Mouse (Mus musculus) thymus, postnatal 10 days (tissue): Measurements from ENCODE around the gene Crkl.

Experiments used
- DNase-seq, 2 experiments: peaks; one replicate each; pipeline ENCODE4 v3.0.0; 2021; ENCODE audit warnings: low spot score in 2 of 2

Gene Crkl

DNA sequence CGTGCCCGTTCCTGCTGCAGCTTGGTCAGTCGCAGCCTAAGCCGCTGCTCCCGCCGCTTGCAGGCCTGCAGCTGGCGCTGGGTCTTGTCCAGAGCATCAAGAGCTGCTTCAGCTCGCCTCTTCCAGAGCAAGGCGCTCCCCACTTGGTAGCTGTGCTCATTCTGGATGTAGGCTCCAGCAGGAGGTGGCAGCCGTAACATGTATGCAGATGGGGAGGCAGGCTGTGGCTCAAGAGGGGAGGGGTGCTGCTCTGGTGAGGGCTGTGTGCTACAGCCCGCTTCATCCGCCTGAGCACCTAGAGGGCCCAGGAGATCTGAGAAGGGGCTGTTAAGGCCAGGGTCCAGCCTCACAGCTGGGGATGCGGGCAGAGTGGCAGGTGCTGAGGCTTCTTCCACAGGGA is 76.5 kb downstream of the Crkl start:
- DNase-seq, result no peak

DNA sequence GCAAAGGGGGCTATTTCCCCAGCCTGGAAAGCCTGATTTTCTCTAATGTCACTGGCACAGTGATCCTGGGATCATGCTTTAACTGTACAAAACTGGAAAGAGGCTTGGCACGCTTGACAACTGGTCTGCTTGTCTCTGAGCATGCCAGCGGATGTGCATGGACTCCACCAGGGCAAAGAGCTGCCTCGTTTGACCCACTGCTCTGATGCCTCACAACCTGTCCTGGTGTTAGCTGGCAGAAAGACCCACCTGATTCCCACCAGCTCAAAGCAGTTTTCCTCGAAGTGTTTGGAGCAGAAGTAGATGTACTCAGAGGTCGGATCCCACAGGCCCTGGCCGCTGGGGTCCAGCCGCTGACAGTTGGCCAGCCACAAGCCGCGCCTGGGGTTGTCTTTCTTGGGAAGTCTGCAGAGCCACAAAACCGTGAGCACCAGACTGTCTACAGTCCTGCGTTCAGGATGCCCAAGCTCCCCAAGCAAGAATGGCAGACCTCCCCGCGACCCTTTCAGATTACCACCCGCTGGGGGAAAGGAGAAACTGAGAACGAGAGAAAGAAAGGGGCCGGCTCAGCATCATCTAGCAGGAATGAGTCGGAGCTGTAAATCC is 78.3 kb downstream of the Crkl start:
- DNase-seq, result no peak

DNA sequence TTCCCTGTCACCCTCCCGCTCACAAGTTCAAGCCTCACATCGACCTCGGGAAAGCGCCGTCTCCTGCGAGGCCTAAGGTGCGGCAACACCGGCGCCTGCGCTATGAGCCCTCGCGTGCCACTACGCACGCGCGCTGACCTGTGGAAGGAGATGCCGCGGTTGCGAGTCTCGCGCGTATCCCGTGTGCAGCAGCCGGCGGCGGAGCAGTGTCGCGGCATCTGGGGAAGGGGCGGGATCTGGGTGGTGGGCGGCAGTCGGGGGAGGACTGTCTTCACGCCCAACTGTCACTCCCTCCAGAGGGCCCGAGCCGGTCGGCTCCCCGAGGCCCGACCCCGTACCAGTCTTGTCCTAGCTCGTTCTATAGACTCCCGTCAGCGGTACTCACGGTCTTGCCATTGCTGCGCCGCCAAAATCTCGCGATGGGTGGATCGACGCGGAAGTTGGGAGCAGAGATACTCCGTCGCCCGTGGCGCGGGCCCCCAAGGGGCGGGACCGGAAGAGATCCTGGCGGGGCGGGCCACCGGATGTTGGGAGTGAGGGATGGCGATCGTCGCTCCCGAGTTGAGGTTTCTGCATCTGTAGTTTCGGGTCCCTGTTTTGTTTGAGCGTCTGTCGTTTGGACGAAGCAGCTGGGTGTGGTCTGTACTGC is 79.0 kb downstream of the Crkl start, which contains the start of gene Thap7:
Gene Thap7, minus strand, starts transcription at position 497 of the 649 bp plus-strand sequence.
- peak; percentile 95 to 98 for DNase-seq

DNA sequence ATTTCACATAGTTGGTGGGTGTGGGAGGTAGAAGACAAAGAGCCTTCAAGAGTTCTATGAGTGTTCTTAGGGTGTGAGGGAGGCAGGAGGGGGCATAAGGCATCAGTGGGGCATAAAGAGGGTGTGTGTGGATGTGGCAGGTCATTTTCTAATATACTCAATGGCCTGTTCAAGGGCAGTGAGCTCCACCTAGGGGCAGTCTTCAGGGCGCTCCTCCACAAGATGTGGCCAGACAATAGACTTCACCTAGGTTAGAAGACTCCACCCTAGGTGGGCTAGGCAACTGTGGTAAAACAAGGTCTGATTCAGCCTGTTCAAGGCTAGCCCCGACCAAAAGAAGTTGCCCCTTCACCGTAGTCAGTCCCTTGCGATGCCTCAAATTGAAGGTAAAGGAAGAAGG is 80.5 kb downstream of the Crkl start:
- no peak for DNase-seq

DNA sequence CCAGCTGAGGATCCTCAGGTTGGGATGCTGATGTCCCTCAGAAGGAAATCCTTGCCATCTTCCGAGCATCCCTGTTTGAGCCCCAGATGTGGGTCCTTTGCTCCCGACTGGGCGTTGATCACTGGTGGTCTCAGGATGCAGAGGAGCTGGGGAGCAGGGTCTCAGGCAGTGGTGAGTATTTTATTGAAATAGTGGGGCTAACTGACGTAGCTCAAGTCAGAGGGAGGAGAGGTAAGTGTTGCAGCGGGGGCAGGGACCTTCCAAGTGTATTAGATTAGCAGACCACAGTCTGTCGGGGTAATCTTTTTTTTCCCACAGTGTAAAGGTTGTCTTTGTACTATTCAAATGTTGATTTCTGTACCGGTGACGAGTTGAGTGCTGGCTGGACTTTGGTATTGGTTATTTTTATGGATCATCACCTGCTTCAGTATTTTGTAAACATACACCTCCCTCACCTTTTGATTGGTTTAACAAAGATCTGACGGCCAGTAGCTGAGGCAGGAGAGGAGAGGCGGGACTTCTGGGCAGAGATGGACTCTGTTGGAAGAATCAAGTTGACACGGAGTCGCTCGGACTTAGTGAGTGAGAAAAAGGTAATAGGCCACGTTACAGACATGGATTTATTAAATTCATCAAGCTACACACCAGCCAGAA is 81.0 kb downstream of the Crkl start:
- DNase-seq, result no peak

DNA sequence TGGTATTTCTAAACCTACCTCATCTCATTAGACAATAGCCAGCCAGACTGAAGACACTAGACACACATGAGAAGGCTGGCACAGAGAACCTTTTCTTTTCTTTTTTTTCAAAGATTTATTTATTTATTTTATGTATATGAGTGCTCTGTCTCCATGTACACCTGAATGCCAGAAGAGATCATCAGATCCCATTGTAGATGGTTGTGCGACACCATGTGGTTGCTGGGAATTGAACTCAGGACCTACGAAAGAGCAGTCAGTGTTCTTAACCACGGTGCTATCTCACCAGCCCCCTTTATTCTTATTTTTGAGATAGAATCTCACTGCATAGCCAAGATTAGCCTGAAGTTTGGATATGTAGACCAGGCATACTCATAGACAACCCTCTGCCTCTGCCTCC is 84.8 kb downstream of the Crkl start:
- DNase-seq, result no peak
